Mouse (Mus musculus) spleen, adult 12 weeks (tissue): Measurements from ENCODE around the gene Tnp2.
"Not testable (repeated sequence)": the region's sequence is repeated elsewhere in the genome, so short reads cannot be mapped to it uniquely, and the experiment has no call there.

ENCODE experiments used
- DNase-seq: peaks from one replicate; pipeline ENCODE4 v3.0.0; 2022; ENCODE audit warnings: low spot score

The Tnp2 gene

DNA sequence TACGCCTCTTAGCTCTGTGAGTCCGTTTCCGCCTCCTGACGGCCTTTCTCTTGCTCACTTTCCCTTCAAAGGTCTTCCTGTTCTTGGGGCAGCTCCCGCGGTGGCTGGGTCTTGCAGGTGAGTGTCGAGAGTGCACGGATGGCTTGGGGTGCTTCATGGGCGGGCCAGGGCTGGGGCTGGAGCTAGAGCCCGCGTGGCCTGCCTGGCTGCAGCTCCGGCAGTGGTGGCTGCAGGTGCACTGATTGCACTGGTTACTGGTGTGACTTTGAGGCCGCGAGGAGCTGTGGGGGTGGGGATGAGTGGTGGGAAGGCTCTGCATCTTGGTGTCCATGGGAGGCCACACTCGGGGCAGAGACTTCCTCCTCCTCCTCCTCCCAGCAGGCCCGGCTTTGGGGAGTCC lies at the start of gene Tnp2:
Tnp2 (minus strand) TSS at position 390 of the 400 bp plus-strand sequence.
- DNase-seq, result no peak

DNA sequence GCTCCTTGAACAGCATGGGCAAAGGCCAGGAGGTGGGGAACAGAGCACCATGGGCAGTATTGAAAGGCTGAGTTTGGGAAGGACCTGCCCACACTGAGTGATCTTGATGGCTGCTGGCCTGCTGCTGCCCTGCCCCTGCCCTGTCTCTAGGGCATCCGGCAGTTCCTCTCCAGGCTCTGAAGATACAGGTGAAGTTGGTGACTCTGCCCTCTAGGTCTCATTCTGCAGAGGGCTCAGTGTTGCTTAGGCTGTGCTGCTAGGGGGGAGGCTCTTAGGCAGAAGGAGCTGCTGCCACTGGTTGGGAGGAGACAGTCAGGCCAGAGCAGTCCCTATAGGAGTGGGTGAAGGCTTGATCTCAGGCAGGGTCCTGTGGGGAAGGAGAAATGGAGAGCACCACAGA lies 49.4 kb upstream of the Tnp2 start:
- no peak for DNase-seq

DNA sequence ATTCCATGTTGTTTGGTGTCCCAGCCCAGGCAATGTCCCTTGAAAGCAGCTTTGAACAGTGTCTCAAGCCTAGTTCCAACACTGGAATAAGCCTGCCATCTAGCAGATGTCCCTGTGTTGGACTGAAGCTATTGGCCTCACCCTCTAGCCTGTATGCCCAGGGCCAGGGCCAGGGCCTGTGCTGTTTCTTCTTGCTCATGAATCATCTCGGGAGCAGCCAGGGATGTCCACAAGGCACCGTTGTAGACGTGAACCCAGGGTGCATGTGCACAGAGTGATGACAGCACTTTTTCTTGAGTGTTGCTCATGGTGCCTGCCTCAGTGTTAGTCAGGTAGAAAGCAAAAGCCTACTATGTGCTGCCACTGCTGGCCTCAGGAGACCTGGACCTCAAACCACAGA lies 48.8 kb upstream of the Tnp2 start:
- DNase-seq, result no peak

DNA sequence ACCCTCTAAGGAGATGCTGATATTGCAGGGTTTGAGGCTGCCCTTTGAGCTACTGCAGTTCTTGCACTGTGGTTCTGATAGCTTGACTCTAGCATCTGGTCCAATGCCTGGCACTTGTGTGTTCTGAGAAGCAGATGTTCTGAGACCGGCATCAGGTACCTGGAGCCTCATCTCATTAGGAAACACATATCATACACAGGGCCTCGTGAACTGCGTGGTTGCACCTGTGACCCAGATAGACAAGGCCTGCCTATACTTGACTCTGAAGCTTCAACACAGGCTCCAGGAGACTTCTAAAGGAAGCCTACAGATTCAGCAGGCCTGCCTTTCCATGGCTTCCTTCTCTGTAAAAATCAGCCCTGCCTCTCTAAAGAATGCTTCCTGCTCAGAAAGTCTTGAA lies 47.9 kb upstream of the Tnp2 start:
- DNase-seq, result no peak

DNA sequence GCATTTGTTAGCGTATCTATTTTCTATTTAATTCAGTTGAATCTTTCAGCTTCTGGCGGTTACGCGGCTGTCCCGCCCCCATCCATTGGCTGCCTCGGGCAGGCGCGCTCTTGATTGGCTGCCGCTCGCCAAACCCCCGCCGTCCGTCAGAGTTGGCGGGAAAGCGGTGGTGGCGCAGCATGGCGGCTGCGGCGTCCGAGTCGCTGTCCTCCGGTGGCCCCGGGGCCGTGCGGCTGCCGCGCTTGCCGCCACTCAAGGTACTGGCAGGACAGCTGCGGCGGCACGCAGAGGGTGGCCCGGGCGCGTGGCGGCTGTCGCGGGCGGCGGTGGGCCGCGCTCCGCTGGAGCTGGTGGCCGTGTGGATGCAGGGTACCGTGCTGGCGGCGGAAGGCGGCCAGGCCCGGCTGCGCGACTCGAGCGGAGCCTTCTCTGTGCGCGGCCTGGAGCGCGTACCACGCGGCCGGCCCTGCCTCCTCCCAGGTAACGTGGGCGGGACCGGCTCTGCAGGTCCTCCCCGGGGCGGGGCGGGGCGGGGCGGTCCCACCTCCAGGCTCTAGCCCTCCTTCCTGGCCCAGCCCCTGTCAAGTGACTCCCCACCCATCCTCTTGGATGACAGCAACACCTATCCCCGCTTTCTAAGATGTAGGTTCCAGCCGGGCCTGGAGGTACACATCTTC lies 46.6 kb upstream of the Tnp2 start, which contains the start of gene Rmi2:
Rmi2 (plus strand) TSS at position 149 of the 677 bp plus-strand sequence.
- DNase-seq, result peak; percentile 79

DNA sequence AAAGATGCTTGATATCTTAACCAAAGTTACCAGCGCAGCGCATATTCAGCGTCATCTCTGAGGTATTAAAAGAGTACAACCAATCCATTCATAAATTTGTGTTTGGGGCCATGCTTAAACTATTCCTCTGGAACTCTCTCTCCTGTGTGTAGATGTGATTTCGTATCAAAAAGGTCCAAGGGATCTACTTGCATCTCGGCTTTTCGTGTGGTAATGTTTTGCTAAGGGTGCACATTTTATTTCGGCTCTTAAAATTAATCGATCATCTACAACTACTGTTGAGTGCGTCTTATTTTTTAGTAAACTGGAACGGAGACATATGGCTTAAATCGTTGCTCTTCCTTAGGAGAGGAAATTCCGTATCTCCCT lies 46.1 kb upstream of the Tnp2 start:
- no peak for DNase-seq

DNA sequence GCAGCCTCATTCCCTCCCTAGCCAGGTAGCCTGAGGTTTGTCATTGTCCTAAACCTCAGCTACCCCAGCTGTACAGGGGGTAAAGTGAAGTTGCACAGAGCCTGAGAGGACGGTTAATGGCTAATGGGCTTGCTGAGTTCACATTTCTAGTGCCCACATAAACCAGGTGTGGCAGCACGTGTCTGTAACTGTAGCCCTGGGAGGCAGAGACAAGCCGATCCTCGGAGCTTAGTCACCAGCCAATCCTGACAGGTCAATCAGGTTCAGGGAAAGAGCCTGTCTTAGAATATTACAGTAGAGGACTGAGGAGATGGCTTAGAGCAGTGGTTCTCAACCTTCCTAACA lies 40.0 kb upstream of the Tnp2 start:
- DNase-seq, result no peak

DNA sequence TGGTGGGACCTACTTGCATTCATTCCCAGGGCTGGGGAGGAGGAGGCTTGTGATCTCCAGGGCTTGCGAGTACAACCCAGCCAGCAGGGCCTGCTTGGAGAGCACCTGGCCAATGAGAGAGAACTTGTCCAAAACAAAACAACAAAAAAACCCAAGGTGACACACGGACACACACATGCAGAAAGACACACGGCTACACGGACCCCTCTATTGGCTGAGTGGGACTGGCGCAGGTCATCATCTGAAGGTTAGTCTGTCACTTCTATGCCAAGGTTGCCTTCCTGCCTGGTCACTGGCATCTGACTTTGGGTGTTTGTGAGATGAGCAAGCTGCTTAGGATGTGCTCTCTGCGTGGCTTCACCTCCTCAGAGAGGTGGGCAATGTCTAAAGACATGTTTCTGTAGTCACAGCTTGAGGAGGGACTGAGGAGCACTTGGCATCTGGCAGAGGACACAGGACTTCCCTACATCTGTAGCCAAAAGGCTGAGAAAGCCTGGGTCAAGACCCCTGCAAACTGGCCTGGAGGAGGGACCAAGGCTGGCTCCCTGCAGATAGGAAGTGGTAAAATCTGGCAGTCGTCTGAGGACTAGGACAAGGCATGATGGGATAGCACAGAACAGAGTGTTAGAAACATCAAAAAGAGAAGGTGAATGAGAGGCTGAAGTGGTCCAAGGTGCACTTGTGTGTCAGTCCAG lies 39.5 kb upstream of the Tnp2 start:
- DNase-seq, result no peak

DNA sequence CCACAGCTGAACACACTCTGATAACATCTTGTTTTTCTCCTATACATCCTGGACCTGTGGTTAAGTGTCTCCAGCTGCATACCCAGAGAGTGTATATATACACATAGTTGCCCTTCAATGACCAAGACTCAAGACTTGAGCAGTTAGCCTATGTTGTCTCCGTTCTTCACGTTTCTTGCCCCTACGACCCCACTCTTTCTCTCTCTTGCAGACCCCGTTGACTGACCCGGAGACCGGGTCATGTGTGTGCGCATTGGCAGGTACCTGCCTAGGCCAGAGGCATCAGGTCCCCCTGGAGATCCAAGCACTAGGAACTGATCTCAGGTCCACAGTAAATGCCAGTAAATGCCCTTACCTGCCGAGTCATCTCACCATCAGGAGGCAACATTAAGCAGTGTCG lies 38.8 kb upstream of the Tnp2 start:
- no peak for DNase-seq

DNA sequence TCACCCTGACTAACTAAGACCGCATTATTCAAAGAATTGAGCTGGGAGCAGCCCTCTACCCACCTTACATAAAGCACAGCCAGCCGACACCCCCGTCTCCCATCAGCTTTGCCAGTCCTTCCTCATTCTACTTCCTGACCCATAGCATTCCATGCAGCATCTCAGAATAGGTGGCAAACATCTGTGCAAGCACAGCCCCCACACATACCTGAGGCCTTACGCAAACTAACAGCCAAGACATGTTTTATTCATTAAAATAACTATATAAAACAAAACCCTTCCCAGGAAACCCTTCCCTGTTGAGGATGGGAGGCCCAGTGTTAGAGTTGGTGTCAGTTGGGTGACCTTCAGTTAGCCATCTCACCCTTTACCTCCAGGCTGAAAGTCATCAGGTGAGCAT lies 37.4 kb upstream of the Tnp2 start:
- no peak for DNase-seq

DNA sequence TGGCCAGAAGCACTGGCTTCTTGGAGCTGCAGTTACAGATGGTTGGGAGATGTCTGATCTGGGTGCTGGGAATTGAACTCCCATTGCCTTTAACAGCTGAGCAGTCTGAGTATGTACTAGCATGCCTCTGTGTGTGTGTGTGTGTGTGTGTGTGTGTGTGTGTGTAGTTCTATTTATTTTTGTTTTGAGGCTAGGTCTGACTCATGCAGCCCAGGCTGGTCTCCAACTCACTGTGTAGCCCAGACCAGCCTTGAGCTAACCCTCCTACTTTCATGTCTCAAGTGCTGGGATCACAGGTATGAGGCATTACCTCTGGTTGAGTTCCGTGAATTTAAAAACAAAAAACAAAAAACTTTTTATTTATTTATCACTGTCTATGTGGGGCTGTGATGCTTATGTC lies 36.1 kb upstream of the Tnp2 start:
- no peak for DNase-seq

DNA sequence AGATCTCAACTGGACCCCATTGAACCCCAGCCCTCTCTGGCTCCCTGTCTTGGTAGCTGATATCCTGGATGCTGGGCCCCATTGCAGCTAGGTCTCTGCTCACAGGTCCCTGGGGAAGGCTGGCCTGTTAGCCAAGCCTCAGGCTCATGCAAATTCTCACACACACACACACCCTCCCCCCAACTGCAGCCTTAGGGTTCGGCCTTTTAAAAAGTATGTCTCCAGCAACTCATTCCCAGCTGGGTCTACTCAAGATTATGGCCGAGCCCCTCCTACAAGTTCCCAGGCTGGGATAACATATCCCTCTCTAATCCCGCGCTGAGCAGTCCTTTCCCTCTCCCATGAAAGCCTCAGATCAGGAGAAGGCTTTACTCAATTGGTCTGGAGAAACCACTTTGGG lies 32.9 kb upstream of the Tnp2 start:
- no peak for DNase-seq

DNA sequence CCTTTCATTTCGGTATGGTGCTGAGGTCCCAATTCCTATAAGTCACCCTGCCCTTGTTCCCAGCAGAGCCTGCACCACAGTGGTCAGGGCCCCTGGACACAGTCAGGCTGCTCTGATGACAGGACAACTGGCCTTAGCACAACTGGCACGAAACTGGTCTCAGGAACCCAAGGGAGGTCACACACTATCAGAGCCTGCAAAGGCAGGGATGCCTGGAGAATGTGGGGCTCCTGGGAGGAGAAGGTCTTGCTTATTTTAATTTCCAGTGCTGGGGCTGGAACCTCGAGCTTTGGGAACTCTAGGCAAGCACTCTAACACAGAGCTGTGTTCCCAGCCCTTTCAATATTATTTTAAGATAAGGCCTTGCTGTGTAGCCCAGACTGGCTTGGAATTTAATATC lies 31.5 kb upstream of the Tnp2 start:
- DNase-seq, result no peak

DNA sequence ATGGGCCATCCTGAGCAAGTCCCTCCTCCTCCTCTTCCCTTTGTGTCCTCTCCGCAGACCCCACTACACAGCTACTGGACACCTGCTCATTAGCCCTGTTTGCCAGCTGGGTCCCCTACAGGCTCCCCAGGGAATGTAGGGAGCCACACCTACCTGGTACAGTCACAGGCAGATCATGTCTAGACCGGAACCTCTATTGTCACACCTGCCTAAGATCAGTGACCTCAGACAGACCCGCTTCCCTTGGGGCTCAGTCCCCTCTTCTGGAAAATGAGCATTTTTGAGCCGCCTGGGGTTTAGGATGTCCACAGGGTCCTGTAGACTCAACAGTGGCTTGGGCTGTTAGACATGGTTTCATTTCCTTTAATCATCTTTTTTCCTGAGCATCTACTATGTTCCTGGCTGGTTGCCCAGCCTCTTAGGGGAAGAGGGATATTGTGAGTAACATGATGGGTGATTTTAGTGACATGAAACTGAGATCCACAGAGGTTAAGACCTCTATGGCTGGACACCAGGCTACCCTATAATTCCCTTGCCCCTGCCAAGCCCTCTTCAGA lies 30.2 kb upstream of the Tnp2 start:
- no peak for DNase-seq

DNA sequence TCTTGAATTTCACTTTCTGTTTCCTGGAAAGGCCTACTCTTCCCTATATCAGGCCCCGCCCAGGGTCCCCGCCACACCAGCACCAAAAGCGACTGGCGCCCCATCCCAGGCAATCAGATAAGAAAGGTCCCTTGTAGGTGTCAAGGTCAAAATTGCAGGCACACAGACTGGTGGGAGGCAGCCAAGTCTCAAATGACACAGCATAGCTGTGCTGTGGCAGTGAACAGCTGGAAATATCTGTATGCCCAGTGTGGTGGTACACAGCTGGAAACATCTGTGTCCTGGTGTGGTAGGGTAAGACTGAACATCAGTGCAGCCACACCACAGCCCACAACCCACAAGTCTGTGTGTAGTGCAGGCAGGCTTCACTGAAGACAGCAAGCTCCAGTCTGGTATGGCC lies 26.4 kb upstream of the Tnp2 start:
- no peak for DNase-seq

DNA sequence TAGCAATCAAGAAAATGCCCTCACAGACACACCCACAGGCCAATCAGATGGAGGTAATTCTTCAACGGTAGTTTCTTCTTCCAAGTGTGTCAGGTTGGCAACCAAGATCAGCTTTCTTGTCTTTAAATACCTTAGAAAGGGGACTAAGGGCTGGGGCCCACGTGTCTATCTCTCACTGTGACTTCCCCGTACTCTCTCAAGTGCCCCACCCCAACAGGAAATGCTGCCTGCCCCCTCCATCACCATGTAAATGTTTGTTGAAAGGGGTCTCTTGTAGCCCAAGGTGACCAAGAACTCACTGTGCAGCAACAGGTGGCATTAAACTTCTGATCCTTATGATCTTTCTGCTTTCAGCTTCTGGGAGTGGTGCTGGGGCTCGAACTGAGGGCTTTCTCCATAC lies 25.3 kb upstream of the Tnp2 start:
- no peak for DNase-seq

DNA sequence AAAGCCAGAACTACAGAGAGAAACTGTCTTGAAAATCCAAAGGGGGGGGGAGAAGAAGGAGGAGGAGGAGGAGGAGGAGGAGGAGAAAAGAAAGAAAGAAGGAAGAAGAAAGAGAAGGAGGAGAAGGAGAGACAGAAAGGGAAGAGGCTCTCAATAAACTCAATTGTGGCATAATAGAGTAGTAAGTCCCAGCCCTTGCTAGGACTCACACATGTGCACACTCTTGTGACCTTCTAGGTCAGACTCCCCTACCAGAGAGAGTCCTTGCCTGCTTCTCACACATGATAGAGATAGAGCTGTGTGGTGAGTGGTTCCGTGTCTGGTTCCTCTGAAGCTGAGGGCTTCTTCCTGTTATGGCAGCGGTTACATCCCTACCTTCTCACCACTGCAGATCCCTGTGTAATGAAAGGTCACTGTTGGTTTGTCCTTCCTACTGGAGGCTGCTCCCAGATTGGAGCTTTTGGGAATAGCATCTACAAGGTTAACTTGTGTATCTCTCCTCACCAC lies 24.5 kb upstream of the Tnp2 start, which contains the start of gene Gm11172:
Gm11172 (plus strand) TSS at position 51 of the 507 bp plus-strand sequence.
- no peak for DNase-seq

DNA sequence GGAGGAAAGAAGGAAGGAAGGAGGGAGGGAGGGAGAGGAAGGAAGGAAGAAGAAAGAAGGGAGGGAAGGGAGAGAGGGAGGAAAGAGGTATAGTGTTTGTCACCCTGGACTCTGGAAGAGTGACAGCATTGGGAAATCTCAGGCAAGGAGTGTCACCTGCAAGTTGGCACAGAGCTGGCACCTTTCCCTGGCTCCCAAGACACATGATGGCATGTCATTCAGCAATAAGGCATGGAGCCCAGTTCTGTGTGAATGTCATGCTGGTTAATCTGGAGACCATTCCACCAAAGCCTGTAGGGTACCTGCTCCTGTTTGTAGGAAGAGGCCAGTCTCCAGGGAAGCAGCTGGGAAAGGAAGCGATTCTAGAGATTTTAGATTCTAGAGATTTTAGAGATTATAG lies 21.9 kb upstream of the Tnp2 start:
- no peak for DNase-seq

DNA sequence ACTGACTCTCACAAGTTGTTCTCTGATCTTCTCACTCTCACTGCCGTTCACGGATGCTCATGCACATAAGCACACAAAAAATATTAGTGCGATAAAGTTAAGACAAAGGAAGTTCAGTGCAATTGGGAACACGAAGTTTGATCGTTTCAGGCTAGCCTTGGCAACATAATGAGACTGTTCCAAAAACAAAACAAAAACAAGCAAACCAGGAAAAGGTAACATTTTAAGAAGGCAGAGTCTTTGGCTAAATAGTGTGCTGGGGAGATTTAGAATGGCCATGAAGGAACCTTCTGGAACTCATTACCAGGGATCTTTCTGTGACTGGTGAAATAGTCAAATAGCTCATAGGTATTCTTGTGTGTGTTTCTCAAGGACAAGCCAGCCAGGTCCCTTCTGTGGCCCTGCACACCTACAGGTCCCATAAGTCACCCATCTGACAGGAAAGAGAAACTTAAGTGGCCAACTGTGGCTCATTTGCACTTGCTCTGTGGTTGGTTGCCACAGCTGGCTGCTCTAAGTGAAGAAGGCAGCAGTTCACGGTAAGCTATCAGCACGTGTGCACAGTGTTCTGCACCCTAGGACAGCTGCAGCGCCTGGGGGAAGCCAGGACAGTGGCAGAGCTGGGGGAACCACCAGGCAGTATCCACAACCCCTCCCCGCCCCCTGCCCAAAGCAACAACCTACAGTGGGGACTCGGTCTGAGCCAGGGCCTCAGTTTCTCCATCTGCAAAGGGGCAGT lies 17.5 kb upstream of the Tnp2 start, which contains the start of gene Prm1:
Prm1 (minus strand) TSS at position 51 of the 739 bp plus-strand sequence.
- no peak for DNase-seq

DNA sequence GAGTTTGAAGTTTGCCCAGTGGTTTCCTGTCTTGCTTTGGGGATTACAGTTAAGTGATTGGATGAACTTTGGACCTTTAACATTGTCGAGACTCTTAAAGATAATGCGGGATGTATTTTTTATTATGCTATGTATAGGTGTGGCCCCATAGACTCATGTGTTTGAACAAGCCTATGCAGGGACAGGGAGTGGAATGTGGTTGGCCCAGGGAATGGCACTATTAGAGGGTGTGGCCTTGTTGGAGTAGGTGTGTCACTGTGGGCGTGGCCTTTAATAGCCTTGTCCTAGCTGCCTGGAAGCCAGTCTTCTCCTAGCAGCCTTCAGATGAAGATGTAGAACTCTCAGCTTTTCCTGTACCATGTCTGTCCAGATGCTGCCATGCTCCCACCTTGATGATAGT lies 14.0 kb upstream of the Tnp2 start:
- not testable (repeated sequence) for DNase-seq

DNA sequence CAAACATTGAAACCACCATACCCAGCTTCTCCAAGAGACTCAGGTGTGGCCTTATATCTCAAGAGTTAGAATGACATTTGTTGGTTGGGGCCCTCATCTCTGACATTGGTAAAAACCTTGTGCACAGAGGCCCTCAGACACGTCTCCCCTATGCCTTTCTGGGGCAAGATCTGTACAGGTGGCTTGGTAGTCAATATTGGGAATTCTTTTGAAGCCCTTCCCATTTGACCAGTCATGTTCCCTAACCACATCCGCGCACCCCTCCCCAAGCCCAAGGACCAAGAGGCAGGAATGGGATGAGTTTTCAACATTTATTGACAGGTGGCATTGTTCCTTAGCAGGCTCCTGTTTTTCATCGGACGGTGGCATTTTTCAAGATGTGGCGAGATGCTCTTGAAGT lies 7.6 kb upstream of the Tnp2 start, which contains the start of gene Prm2:
Prm2 (minus strand) TSS at position 101 of the 400 bp plus-strand sequence.
- DNase-seq, result no peak

DNA sequence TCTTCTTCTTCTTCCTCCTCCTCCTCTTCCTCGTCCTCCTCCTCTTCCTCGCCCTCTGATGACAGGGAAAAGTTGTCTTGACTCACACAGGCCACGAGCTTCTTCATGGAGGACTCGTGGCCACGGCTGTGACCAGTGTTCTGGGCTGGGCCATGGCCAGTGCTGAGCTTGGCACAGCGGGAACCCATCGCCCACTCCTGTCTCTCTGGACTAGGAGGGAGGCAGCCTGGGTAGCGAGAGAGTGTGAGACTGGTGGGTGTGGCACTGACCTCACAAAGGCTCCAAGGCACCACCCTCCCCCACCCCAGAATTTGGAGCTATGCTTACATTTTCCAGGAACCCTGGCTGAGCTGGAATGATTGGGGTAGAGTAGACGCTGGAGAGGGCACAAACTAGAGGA lies 2.2 kb upstream of the Tnp2 start, which contains the start of gene Prm3:
Prm3 (minus strand) TSS at position 213 of the 400 bp plus-strand sequence.
- no peak for DNase-seq
